Mouse (Mus musculus): ENCODE data around the gene Tssk6. TPM values are rescaled to one million over a fixed set of nuclear protein-coding genes. Genes with fewer than 3 reads are reported as not detected.

Gene Tssk6
- polyA plus RNA-seq, 1 experiment from 2014 or later: 4.1 TPM

- H3K36me3 ChIP-seq (ENCODE audit: control insufficient read depth, insufficient read depth, low read length): peaks cover 8% of the 10 kb centered on the region
- no peak overlapping the region for H3K27ac ChIP-seq (ENCODE audit: low read depth, low read length)
- 92% methylated on average over 1 of the region's 1 CpGs for WGBS
- ATAC-seq (ENCODE audit: insufficient read depth, low FRiP score, low TSS enrichment) (peak; percentile 46; the same call in 1 of the 2 replicates), DNase-seq (ENCODE audit: low spot score) (peak; percentile 69)
- H3K4me3 ChIP-seq (ENCODE audit: low read depth, low read length): no peak overlapping the region
- H3K9me3 ChIP-seq (ENCODE audit: control insufficient read depth, low read length): no peaks in the 10 kb centered on the region
- H3K9ac ChIP-seq (ENCODE audit: low read length): no peak overlapping the region
- H3K4me2 ChIP-seq (ENCODE audit: low read depth): no peak overlapping the region
- peaks cover 11% of the 10 kb centered on the region; the same call in 1 of the 2 replicates for H3K4me1 ChIP-seq (ENCODE audit: control insufficient read depth, insufficient read depth, low read length)
- H3K27me3 ChIP-seq (ENCODE audit: control insufficient read depth, insufficient read depth, low read length): no peaks in the 10 kb centered on the region
These were observed 17.0 kb downstream of the Tssk6 start for GRCm38 (mm10) chr8:69919010-69919409.

DNA sequence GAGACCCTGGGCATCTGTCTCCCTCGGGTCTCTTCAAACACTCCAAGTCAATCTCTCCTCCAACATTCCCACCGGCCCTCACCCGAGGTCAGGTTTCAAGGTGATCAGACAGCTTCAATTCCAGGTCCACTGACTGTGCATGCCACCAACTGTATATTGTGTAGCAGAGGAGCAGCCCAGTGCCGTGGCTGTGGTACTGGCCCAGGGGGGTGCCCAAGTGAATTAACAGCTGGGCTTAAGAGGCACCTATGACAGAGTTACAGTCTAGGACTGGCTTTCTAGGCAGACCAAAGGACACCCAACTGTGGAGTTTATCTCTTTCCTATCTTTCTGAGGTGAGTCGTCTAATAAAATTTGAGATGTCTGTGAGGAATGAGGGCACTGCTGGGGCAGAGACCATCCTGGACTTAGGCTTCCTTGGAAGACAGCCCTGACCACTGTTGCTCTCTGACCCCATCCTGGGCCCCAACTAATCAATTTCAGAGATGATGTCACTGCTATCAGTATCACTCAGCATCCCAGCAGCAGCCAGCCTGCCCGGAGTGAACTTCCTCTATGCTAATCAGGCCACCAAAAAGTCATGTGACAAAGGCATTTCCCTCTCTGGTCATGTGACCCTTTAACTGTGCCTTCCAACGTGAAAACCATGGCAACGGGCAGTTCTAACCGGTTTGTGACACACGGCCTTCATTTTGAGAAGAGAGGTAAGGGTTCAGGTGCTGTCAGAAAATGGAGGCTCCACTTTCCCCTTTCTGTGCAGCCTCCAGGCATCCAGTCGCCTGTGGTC is 18.1 kb downstream of the Tssk6 start:
- Histone ChIP-seq H3K9ac (ENCODE audit: low read length) (0 out of 2 replicates have a peak overlapping the region, but pooled peaks have one; percentile 24), H3K9me3 (ENCODE audit: control insufficient read depth, low read length) (no peaks in the 10 kb centered on the region), H3K4me2 (ENCODE audit: low read depth) (no peak overlapping the region), H3K36me3 (ENCODE audit: control insufficient read depth, insufficient read depth, low read length) (peaks cover 2% of the 10 kb centered on the region; the same call in 1 of the 2 replicates), H3K4me1 (ENCODE audit: control insufficient read depth, insufficient read depth, low read length) (peaks cover 11% of the 10 kb centered on the region; the same call in 1 of the 2 replicates), H3K4me3 (ENCODE audit: low read depth, low read length) (no peak overlapping the region), H3K27me3 (ENCODE audit: control insufficient read depth, insufficient read depth, low read length) (no peaks in the 10 kb centered on the region), H3K27ac (ENCODE audit: low read depth, low read length) (peak overlapping the region; percentile 21)
- ATAC-seq (ENCODE audit: insufficient read depth, low FRiP score, low TSS enrichment) (peak; percentile 78), DNase-seq (ENCODE audit: low spot score) (peak; percentile 78)
- 49% methylated on average over 11 of the region's 11 CpGs for WGBS

DNA sequence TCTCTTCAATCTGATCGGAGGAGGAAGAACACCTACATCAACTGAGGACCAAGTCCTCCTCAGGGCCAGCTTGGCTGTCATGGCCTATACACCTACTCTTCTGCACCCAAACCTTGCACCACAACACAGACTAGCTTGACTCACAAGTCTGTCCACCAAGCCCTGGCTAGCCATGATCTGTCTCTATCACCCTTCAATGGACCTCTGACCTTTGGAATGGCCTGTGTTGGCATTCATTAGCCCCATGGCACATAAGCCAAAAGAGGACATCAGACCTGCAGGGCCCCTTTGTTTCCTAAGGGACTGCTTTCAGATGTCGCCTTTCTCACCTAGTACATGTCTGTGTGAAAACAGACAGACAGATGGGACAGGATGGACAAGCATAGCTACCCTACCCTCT is 19.2 kb downstream of the Tssk6 start:
- H3K36me3 ChIP-seq (ENCODE audit: control insufficient read depth, insufficient read depth, low read length): peaks cover 2% of the 10 kb centered on the region; the same call in 1 of the 2 replicates
- ATAC-seq (ENCODE audit: insufficient read depth, low FRiP score, low TSS enrichment) (no peak), DNase-seq (ENCODE audit: low spot score) (no peak)
- H3K27me3 ChIP-seq (ENCODE audit: control insufficient read depth, insufficient read depth, low read length): no peaks in the 10 kb centered on the region
- 92% methylated on average over 2 of the region's 2 CpGs for WGBS
- H3K4me2 ChIP-seq (ENCODE audit: low read depth): no peak overlapping the region
- no peak overlapping the region for H3K9ac ChIP-seq (ENCODE audit: low read length)
- peaks cover 11% of the 10 kb centered on the region; the same call in 1 of the 2 replicates for H3K4me1 ChIP-seq (ENCODE audit: control insufficient read depth, insufficient read depth, low read length)
- no peak overlapping the region for H3K4me3 ChIP-seq (ENCODE audit: low read depth, low read length)
- no peaks in the 10 kb centered on the region for H3K9me3 ChIP-seq (ENCODE audit: control insufficient read depth, low read length)
- H3K27ac ChIP-seq (ENCODE audit: low read depth, low read length): peak overlapping the region; percentile 42

DNA sequence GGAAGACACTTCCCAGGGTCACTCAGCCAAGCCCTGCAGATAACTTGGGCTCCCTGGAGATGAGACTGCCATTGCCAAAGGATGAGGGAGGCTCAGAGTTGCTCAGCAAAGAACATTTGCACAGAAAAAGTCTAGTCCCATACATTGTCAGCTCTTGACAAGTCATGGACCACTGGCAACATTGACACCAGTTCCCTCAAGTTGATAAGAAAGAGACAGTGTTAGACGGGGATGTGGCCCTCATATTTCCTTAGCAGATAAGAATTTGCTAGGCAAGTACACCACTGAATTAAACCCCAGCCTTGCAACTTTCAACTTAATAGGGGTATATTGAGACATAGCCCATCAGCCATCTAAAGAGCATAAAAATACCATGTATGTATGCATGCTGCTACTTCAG is 22.0 kb downstream of the Tssk6 start:
- H3K9ac ChIP-seq (ENCODE audit: low read length): no peak overlapping the region
- ATAC-seq (ENCODE audit: insufficient read depth, low FRiP score, low TSS enrichment) (no peak), DNase-seq (ENCODE audit: low spot score) (no peak)
- H3K27ac ChIP-seq (ENCODE audit: low read depth, low read length): no peak overlapping the region
- no peaks in the 10 kb centered on the region for H3K27me3 ChIP-seq (ENCODE audit: control insufficient read depth, insufficient read depth, low read length)
- peaks cover 2% of the 10 kb centered on the region; the same call in 1 of the 2 replicates for H3K36me3 ChIP-seq (ENCODE audit: control insufficient read depth, insufficient read depth, low read length)
- H3K4me3 ChIP-seq (ENCODE audit: low read depth, low read length): no peak overlapping the region
- WGBS: 91% methylated on average over 1 of the region's 1 CpGs
- H3K4me2 ChIP-seq (ENCODE audit: low read depth): no peak overlapping the region
- H3K4me1 ChIP-seq (ENCODE audit: control insufficient read depth, insufficient read depth, low read length): peaks cover 11% of the 10 kb centered on the region; the same call in 1 of the 2 replicates
- H3K9me3 ChIP-seq (ENCODE audit: control insufficient read depth, low read length): no peaks in the 10 kb centered on the region

DNA sequence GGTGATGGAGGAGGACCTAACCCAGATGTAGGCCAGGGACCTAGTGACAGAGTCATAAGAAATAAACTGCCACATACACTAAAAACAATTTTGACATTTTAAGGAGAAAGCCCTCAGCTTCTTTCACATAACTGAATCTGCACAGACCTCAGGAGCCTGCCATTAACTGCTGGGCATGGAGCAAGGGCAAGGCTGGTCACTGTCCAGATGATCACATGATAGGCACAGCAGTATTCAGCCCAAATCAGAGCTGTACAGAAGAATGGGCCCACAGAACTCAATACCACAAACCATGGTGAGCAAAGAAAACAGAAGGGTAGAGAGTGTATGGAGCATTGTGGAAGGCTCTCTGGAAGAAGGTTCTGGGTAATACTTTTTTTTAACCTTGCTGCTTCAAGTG is 24.9 kb downstream of the Tssk6 start:
- no peaks in the 10 kb centered on the region for H3K4me1 ChIP-seq (ENCODE audit: control insufficient read depth, insufficient read depth, low read length)
- no peaks in the 10 kb centered on the region for H3K9me3 ChIP-seq (ENCODE audit: control insufficient read depth, low read length)
- H3K4me3 ChIP-seq (ENCODE audit: low read depth, low read length): no peak overlapping the region
- H3K27me3 ChIP-seq (ENCODE audit: control insufficient read depth, insufficient read depth, low read length): no peaks in the 10 kb centered on the region
- peaks cover 2% of the 10 kb centered on the region; the same call in 1 of the 2 replicates for H3K36me3 ChIP-seq (ENCODE audit: control insufficient read depth, insufficient read depth, low read length)
- DNase-seq (ENCODE audit: low spot score) (no peak), ATAC-seq (ENCODE audit: insufficient read depth, low FRiP score, low TSS enrichment) (no peak)
- no peak overlapping the region for H3K4me2 ChIP-seq (ENCODE audit: low read depth)
- no peak overlapping the region for H3K9ac ChIP-seq (ENCODE audit: low read length)
- H3K27ac ChIP-seq (ENCODE audit: low read depth, low read length): no peak overlapping the region

DNA sequence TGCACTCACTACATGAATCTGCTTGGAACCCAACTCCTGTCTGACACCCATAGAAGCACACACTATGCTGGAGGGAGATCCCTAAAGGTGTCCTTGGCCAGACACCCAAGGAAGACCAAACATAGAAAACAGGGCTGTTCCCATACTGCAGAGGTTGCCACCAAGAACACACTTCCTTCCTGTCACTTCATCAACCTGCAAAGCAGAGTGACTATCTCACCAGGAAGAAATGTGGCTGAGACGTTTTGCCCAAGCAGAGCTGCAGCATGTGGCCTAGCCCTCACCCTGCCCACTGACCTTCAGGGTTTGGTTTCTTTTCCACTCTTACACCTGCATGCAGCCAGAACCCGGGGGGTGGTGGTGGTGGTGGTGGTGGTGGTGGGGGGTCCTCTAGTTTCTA is 31.8 kb downstream of the Tssk6 start:
- WGBS: 78% methylated on average over 2 of the region's 2 CpGs
- Histone ChIP-seq H3K27me3 (ENCODE audit: control insufficient read depth, insufficient read depth, low read length) (no peaks in the 10 kb centered on the region), H3K27ac (ENCODE audit: low read depth, low read length) (no peak overlapping the region), H3K9me3 (ENCODE audit: control insufficient read depth, low read length) (no peaks in the 10 kb centered on the region), H3K4me2 (ENCODE audit: low read depth) (no peak overlapping the region), H3K4me3 (ENCODE audit: low read depth, low read length) (no peak overlapping the region), H3K36me3 (ENCODE audit: control insufficient read depth, insufficient read depth, low read length) (peaks cover 4% of the 10 kb centered on the region; the same call in 1 of the 2 replicates), H3K4me1 (ENCODE audit: control insufficient read depth, insufficient read depth, low read length) (no peaks in the 10 kb centered on the region), H3K9ac (ENCODE audit: low read length) (no peak overlapping the region)
- no peak for DNase-seq (ENCODE audit: low spot score)
- no peak for ATAC-seq (ENCODE audit: insufficient read depth, low FRiP score, low TSS enrichment)

DNA sequence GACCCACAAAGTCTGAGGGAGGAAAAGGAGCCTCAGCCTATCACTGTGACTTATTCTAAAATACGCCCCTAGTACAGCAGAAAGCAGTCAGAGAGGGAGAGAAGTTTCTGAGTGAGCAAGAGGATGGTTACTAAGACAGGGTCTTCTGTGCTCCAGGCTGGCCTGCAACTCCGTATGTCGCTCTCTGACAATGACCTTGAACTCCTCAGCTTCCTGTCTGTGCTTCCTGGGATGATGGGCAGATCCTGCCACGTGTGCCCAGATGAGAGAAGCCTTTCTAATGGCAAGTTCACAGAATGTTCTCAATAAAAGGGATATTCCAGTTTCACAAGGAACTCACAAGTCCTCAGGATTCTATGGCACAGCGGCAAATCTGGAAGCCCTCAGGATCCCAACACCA is 32.6 kb downstream of the Tssk6 start:
- H3K27ac ChIP-seq (ENCODE audit: low read depth, low read length): no peak overlapping the region
- 91% methylated on average over 5 of the region's 5 CpGs for WGBS
- H3K27me3 ChIP-seq (ENCODE audit: control insufficient read depth, insufficient read depth, low read length): no peaks in the 10 kb centered on the region
- H3K4me3 ChIP-seq (ENCODE audit: low read depth, low read length): no peak overlapping the region
- no peak overlapping the region for H3K9ac ChIP-seq (ENCODE audit: low read length)
- no peak for DNase-seq (ENCODE audit: low spot score)
- no peaks in the 10 kb centered on the region for H3K4me1 ChIP-seq (ENCODE audit: control insufficient read depth, insufficient read depth, low read length)
- H3K9me3 ChIP-seq (ENCODE audit: control insufficient read depth, low read length): no peaks in the 10 kb centered on the region
- no peak for ATAC-seq (ENCODE audit: insufficient read depth, low FRiP score, low TSS enrichment)
- no peak overlapping the region for H3K4me2 ChIP-seq (ENCODE audit: low read depth)
- peaks cover 4% of the 10 kb centered on the region; the same call in 1 of the 2 replicates for H3K36me3 ChIP-seq (ENCODE audit: control insufficient read depth, insufficient read depth, low read length)

- no peaks in the 10 kb centered on the region for H3K9me3 ChIP-seq (ENCODE audit: control insufficient read depth, low read length)
- H3K4me3 ChIP-seq (ENCODE audit: low read depth, low read length): no peak overlapping the region
- no peak overlapping the region for H3K4me2 ChIP-seq (ENCODE audit: low read depth)
- H3K27ac ChIP-seq (ENCODE audit: low read depth, low read length): no peak overlapping the region
- DNase-seq (ENCODE audit: low spot score) (no peak), ATAC-seq (ENCODE audit: insufficient read depth, low FRiP score, low TSS enrichment) (no peak)
- WGBS: 96% methylated on average over 3 of the region's 3 CpGs
- peaks cover 4% of the 10 kb centered on the region; the same call in 1 of the 2 replicates for H3K36me3 ChIP-seq (ENCODE audit: control insufficient read depth, insufficient read depth, low read length)
- no peaks in the 10 kb centered on the region for H3K27me3 ChIP-seq (ENCODE audit: control insufficient read depth, insufficient read depth, low read length)
- no peak overlapping the region for H3K9ac ChIP-seq (ENCODE audit: low read length)
- H3K4me1 ChIP-seq (ENCODE audit: control insufficient read depth, insufficient read depth, low read length): peaks cover 2% of the 10 kb centered on the region; the same call in 1 of the 2 replicates
These were observed 33.4 kb downstream of the Tssk6 start for GRCm38 (mm10) chr8:69935431-69935830.
